Mouse (Mus musculus) forebrain, postnatal 0 days (tissue): ENCODE measurements around the gene P2ry4. TPM values are rescaled to one million over a fixed set of nuclear protein-coding genes. Genes with fewer than 3 reads are reported as not detected.

ENCODE experiments used
- ATAC-seq: fragments of 200-750 bp; cut with Nextera tagmentation; 2 replicates; pipeline ENCODE4 v1.8.0; 2017; ENCODE audit warnings: mild to moderate bottlenecking, moderate library complexity
- DNase-seq: peaks from one replicate; pipeline ENCODE4 v3.0.0-alpha.2; 2015
- H3K27ac ChIP-seq: fragments of 300-500 bp; sonication (generic); 2 replicates; pipeline ENCODE4 v1.5.1; 2014; ENCODE audit warnings: low read depth, mild to moderate bottlenecking, antibody characterized with exemption, low read length, moderate library complexity, mixed read lengths
- H3K27me3 ChIP-seq: fragments of 300-500 bp; sonication (generic); 2 replicates; pipeline ENCODE4 v1.6.1; 2014; ENCODE audit warnings: mild to moderate bottlenecking, low read length, mixed read lengths; ENCODE audit not compliant: insufficient read depth
- H3K36me3 ChIP-seq: fragments of 300-500 bp; sonication (generic); 2 replicates; pipeline ENCODE4 v1.6.1; 2014; ENCODE audit warnings: mild to moderate bottlenecking, moderate library complexity; ENCODE audit not compliant: insufficient read depth
- H3K4me1 ChIP-seq: fragments of 300-500 bp; sonication (generic); 2 replicates; pipeline ENCODE4 v1.6.1; 2014; ENCODE audit warnings: antibody characterized with exemption; ENCODE audit not compliant: insufficient read depth
- H3K4me2 ChIP-seq: fragments of 300-500 bp; sonication (generic); 2 replicates; pipeline ENCODE4 v1.6.1; 2014; ENCODE audit warnings: low read depth, mild to moderate bottlenecking, moderate library complexity
- H3K4me3 ChIP-seq: fragments of 300-500 bp; sonication (generic); 2 replicates; pipeline ENCODE4 v1.5.1; 2014; ENCODE audit warnings: low read depth, low read length, mixed read lengths
- H3K9ac ChIP-seq: fragments of 300-500 bp; sonication (generic); 2 replicates; pipeline ENCODE4 v1.6.1; 2014; ENCODE audit warnings: mild to moderate bottlenecking
- H3K9me3 ChIP-seq: fragments of 300-500 bp; sonication (generic); 2 replicates; pipeline ENCODE4 v1.6.1; 2016; ENCODE audit warnings: low read length
- CTCF ChIP-seq: sonication (generic); IDR thresholded peaks from 2 replicates; pipeline ENCODE4 v1.5.1; 2016; ENCODE audit warnings: antibody characterized with exemption, control low read depth, low read depth
- WGBS: fragments of 180-500 bp; shearing (Covaris S2); extraction: QIAGEN DNeasy Blood & Tissue Kit; methylation state at CpG from one replicate; pipeline ENCODE4 v1.1.7; 2014; 5-methylcytosine and 5-hydroxymethylcytosine counted together
- polyA plus RNA-seq: library from polyadenylated mRNA; unstranded; fragments of >200 nt; fragmentation: Nextera tagmentation; extraction: Ambion mirVana; gene quantifications from 2 replicates; pipeline ENCODE4 v1.2.1, GENCODE M21; 2015
- total RNA-seq: library from RNA; depleted of rRNA; stranded (reverse); fragments of >200 nt; gene quantifications from 2 replicates; pipeline ENCODE4 v1.2.3, GENCODE M21; 2014; rRNA removed

The P2ry4 gene
- total and polyA plus RNA-seq, 2 experiments from 2014 or later = not detected

GRCm38 (mm10) chrX:100556026-100556425 lies 38.6 kb downstream of the P2ry4 start:
- no peak overlapping the region for H3K4me2 ChIP-seq
- no peak for ATAC-seq
- no peaks in the 10 kb centered on the region for H3K27me3 ChIP-seq
- H3K9ac ChIP-seq = no peak overlapping the region
- no peaks in the 10 kb centered on the region for H3K36me3 ChIP-seq
- DNase-seq = no peak
- H3K27ac ChIP-seq = no peak overlapping the region
- WGBS = 84% methylated on average over 3 of the region's 3 CpGs
- H3K4me3 ChIP-seq = no peak overlapping the region
- no peaks in the 10 kb centered on the region for H3K9me3 ChIP-seq
- H3K4me1 ChIP-seq = no peaks in the 10 kb centered on the region
- no peak for TF ChIP-seq CTCF

Other genes starting within 250 kb of the P2ry4 start
- not detected in 2 replicates for gene Otud6a, start 165.9 kb downstream of the P2ry4 start, total RNA-seq
- not detected in 2 replicates for gene Otud6a, start 165.9 kb downstream of the P2ry4 start, polyA plus RNA-seq
- gene Awat2, start 152.2 kb downstream of the P2ry4 start, total RNA-seq = 0.46 TPM in 1 of 2 replicates, not detected in the other
- gene Awat2, start 152.2 kb downstream of the P2ry4 start, polyA plus RNA-seq = 0.06 and 0.16 TPM in 2 replicates
- 44.9 and 55.2 TPM in 2 replicates for gene Igbp1, start 100.6 kb downstream of the P2ry4 start, total RNA-seq
- gene Igbp1, start 100.6 kb downstream of the P2ry4 start, polyA plus RNA-seq = 26.4 and 29.3 TPM in 2 replicates
- not detected in 2 replicates for gene Dgat2l6, start 70.0 kb downstream of the P2ry4 start, total RNA-seq
- gene Dgat2l6, start 70.0 kb downstream of the P2ry4 start, polyA plus RNA-seq = 0.03 TPM in 1 of 2 replicates, not detected in the other
- gene Awat1, start 22.6 kb downstream of the P2ry4 start, total RNA-seq = not detected in 2 replicates
- not detected in 2 replicates for gene Awat1, start 22.6 kb downstream of the P2ry4 start, polyA plus RNA-seq
- gene Arr3, start 10.6 kb upstream of the P2ry4 start, total RNA-seq = not detected in 2 replicates
- 0.23 TPM in 1 of 2 replicates, not detected in the other for gene Arr3, start 10.6 kb upstream of the P2ry4 start, polyA plus RNA-seq
- gene Kif4, start 30.9 kb upstream of the P2ry4 start, total RNA-seq = 6.4 and 6.7 TPM in 2 replicates
- 3.1 and 3.8 TPM in 2 replicates for gene Kif4, start 30.9 kb upstream of the P2ry4 start, polyA plus RNA-seq
- gene Pdzd11, start 31.7 kb upstream of the P2ry4 start, total RNA-seq = 39.2 and 41.2 TPM in 2 replicates
- gene Pdzd11, start 31.7 kb upstream of the P2ry4 start, polyA plus RNA-seq = 80.8 and 83.8 TPM in 2 replicates
- gene Gdpd2, start 135.0 kb upstream of the P2ry4 start, total RNA-seq = 14.2 and 23.0 TPM in 2 replicates
- gene Gdpd2, start 135.0 kb upstream of the P2ry4 start, polyA plus RNA-seq = 10.5 and 21.8 TPM in 2 replicates
- 39.0 and 42.1 TPM in 2 replicates for gene Dlg3, start 172.9 kb upstream of the P2ry4 start, total RNA-seq
- gene Dlg3, start 172.9 kb upstream of the P2ry4 start, polyA plus RNA-seq = 2.3 and 2.6 TPM in 2 replicates